In the genomic region with DNA sequence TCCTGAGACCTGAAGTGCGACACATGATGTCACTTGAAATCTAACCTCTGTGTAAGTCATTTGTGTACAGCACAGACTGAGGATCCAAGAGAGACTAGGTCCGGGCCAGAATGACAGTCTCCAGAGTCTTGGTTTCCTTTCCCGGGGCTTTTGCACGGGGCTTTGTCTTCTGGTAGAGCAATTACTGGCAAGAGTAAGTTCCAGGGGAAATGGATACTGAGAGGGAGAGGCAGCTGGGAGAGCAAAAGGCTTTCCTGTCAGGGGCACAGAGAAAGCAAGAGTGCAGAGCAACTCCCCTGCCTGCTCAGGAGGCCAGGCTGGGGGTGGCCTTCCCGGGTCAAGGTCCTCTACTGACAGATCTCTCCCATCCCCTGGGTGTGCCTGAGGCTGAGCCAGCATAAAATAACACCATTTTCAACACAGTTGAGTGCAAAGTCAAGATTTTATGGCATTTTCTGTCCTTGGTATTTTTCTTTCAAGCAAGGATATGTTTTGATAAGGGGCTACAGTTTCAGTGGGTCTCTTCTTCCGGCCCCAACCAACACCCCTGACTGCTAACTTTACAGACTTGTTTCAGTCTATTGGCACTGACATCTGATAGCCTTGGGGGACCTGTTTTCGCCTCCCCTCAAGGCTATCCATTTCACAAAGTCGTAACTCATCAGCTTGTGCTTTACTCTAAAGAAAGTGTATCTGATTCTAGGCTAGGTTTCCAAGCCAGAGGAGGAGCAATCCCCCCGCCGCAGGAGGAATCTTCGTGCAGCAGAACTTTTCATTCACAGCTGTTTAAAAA, we compare ENCODE assay signal across 9 mouse cellular contexts. TPM values are rescaled to one million over a fixed set of nuclear protein-coding genes. Genes with fewer than 3 reads are reported as not detected.
A peak's percentile ranks its signal among the peaks of the same experiment; 100 is the strongest.
DNase-seq lines count a peak whose midpoint lies in the region; ATAC-seq and TF ChIP-seq lines count a peak whose summit lies in the region.
"Had no signal": no experiment of that assay in that cellular context is flagged by ENCODE, and none has a peak within 500 bp of the region (broad histone marks: within the 10 kb centered on the region; RNA-seq: fewer than 3 reads in every experiment).

No protein-coding gene starts in this region.

- intact Hi-C loops in gastrocnemius, adult 2 months (cut with DNase I): no loop called here

- peak; percentile 75 for DNase-seq in heart, adult 8-10 months (ENCODE audit: low spot score)
- DNase-seq in adrenal gland, postnatal 25 days: peak; percentile 27
- peak; percentile 46 for DNase-seq in gastrocnemius, adult 2 months
- peak; percentile 40 to 64 for DNase-seq in kidney, postnatal 4 days
- DNase-seq in thymus, postnatal 10 days (ENCODE audit: low spot score in 2 of 2): no peak

- ATAC-seq in heart, embryonic 11.5 days (replicated peaks; ENCODE audit: insufficient number of reproducible peaks, low FRiP score, low TSS enrichment): no peak
- ATAC-seq in CD4-positive, CD25-positive, alpha-beta regulatory T cell, adult 4 months: no peak
- no peak for ATAC-seq in megakaryocyte, adult 5-6 weeks (ENCODE audit: poor library complexity, severe bottlenecking)

- no peak overlapping the region for H3K4me3 ChIP-seq in heart, embryonic 11.5 days (ENCODE audit: low read depth, low read length)
- H3K4me3 ChIP-seq in gastrocnemius, adult 2 months: no peak overlapping the region

- H3K9ac ChIP-seq in heart, embryonic 11.5 days (ENCODE audit: low read depth, low read length): no peak overlapping the region

- no peaks in the 10 kb centered on the region for H3K27me3 ChIP-seq in heart, embryonic 11.5 days (ENCODE audit: control insufficient read depth, insufficient read depth, low read length)
- H3K27me3 ChIP-seq: CH12.LX had no signal

- TF ChIP-seq CTCF in gastrocnemius, adult 2 months (IDR thresholded peaks at IDR 0.05): no peak

- H3K4me1 ChIP-seq in heart, embryonic 11.5 days (ENCODE audit: control insufficient read depth, insufficient read depth, low read length): 0 out of 2 replicates have a peak, but pooled peaks cover 2% of the 10 kb centered on the region

- WGBS in heart, embryonic 11.5 days (ENCODE audit: insufficient replicate concordance): 55% methylated on average over 11 of the region's 11 CpGs

- H3K36me3 ChIP-seq in heart, embryonic 11.5 days (ENCODE audit: control insufficient read depth, insufficient read depth, low read length): no peaks in the 10 kb centered on the region

- no peaks in the 10 kb centered on the region for H3K9me3 ChIP-seq in heart, embryonic 11.5 days (replicated peaks; ENCODE audit: control insufficient read depth, low read length)

- no peak overlapping the region for H3K4me2 ChIP-seq in heart, embryonic 11.5 days

- H3K27ac ChIP-seq in heart, embryonic 11.5 days (ENCODE audit: low read depth, low read length): no peak overlapping the region
- H3K27ac ChIP-seq in gastrocnemius, adult 2 months: peak overlapping the region; percentile 53

RNA-seq across cellular contexts. Expression of a gene that starts 21.5 kb away (rescaled TPM):
- 1 to 10 TPM; 1.1 to 2.6 (median 1.2) TPM for total RNA-seq in heart, adult 8-10 months (2022)
- polyA plus RNA-seq in heart, embryonic 11.5 days (2014; fragmentation: Nextera tagmentation; extraction: Ambion mirVana): 0.65 and 1.3 TPM in 2 replicates
- total RNA-seq in adrenal gland, postnatal 25 days (2021): 1.9 and 3.0 TPM in 2 replicates
- 1 to 10 TPM in 1 of 2 experiments, under 1 TPM in 1; 0.46 to 1.2 TPM for total RNA-seq in gastrocnemius, adult 2 months (2021)
- 100 to 1,000 TPM; 300 to 441 TPM for polyA plus RNA-seq in CD4-positive, CD25-positive, alpha-beta regulatory T cell, adult 4 months (2017; shearing (Covaris generic))
- 1.5 and 3.1 TPM in 2 replicates for total RNA-seq in megakaryocyte, adult 5-6 weeks (2015)
- total RNA-seq in megakaryocyte, adult 5-6 weeks (2017): 2.5 and 3.2 TPM in 2 replicates

Comparison
In these comparisons a context has a peak if more than half of its experiments do, and no peak if none do; other contexts are left out.
1. DNase-seq: peak in heart, adult 8-10 months (single experiment), adrenal gland, postnatal 25 days (single experiment), gastrocnemius, adult 2 months (single experiment) and kidney, postnatal 4 days (2 of 2); none in thymus, postnatal 10 days (0 of 2).